Mouse (Mus musculus) ES-Bruce4 (cell line): ENCODE measurements at regions not wholly inside any gene's neighbourhood (a gene's known extent, or its start where the extent isn't known, plus 50 kb on each side); places are given as distances from the start of the nearest gene placed in this dataset.

ENCODE experiments used
- CTCF ChIP-seq: IDR thresholded peaks from one replicate; pipeline ENCODE4 v1.8.1; 2011; ENCODE audit warnings: low read depth, low read length
- POLR2A ChIP-seq: IDR thresholded peaks from one replicate; pipeline ENCODE4 v1.8.1; 2011; ENCODE audit warnings: low read length; ENCODE audit not compliant: insufficient read depth

DNA sequence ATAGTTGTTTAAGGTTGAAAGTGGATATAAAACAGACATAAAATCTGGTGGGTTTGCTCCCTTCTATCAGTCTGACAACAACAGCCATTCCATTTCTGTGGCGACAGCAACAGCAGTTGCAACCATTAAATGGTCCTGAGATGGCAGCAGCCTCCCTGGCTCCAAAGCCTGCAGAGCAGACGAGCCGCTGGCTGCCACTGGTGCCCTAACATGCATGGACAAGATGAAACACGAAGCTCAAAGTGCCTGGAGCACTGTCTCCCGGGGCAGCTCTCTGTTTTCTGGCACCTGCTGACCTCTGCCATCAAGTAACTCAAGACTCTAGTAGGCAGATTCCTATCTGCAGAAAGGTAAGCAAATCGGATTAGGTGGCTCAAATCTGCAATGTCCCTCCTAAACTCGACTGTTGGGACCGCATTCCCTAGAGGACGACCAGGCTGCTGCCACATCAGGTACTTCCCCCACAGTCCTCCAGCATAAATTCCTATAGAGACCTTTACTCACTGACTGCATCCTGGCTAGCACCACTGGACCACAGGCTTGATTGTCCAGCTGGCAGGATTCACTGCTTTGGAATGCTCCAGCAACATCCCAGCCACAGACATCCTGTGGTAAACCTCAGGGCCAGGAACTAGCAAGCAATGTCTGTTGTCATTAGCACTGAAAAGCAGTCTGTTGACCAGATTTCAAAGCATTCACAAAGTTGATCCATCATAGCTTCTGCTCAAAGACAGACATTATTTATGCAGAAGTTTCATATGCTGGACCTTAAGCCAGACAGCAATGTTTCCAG is 490.0 kb downstream of the Psat1 start:
- TF ChIP-seq CTCF, result no peak
- no peak for TF ChIP-seq POLR2A
